Mouse (Mus musculus) cerebellum, adult 11-12 months (tissue): ENCODE results near the gene Mbd6.

Experiments
- DNase-seq: peaks from one replicate; pipeline ENCODE4 v3.0.0; 2022

Gene Mbd6

DNA sequence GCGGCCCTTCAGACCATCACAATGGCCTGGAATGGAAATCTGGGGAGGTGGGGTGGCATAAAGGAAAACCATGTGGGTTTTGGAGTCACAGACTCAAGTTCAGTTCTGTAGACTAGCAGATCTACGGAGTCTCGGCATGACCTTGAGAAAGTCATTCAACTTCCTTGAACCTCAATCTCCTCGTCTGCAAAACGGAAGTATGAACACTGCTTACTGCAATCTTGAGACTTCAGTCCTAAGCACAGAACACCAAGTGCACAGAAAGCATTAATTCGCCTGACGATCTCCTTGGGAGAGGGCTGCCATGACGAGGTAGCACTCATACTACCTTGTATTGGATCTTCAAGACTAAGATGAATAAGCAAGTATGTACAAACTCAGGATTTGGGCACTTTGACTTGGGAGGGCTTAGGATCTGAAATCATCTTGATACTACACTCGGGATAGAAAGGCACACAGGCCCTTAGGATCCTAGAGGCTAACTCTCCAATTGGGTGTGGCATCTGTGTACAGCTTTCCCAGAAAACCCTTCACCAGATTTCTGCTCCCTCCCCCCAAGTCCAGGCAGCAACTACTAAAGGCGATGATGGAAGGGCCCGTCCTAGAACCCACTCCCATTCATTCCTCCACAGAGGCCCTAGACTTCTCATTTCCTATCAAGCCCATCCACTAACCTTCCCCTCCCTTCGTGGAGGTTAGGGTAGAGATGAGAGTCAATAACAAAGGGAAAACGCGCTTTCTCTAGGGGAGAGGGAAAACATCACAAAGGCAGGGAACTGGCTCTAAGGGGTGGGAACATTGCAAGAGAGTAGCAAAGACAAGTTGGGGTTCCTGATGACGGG is 26.9 kb downstream of the Mbd6 start:
- DNase-seq = peak; percentile 48

DNA sequence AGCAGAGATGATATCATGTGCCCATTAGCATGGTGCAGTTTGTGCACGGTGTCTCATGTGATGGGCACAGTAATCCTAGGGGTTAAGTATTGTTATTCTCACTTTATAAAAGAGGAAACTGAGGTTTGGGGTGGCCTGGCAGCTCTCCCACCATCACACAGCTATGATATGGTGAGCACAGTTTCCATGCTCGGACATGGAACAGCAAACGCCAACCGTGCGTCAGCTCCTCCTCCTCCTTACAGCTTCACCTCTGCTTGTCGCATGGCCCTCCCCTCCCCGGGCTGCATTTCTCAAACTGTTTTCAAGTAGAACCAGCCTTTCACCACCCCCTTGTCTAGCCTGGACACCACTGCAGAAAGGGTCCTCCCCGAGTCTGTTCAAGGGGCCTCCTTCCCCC is 30.3 kb downstream of the Mbd6 start:
- no peak for DNase-seq

DNA sequence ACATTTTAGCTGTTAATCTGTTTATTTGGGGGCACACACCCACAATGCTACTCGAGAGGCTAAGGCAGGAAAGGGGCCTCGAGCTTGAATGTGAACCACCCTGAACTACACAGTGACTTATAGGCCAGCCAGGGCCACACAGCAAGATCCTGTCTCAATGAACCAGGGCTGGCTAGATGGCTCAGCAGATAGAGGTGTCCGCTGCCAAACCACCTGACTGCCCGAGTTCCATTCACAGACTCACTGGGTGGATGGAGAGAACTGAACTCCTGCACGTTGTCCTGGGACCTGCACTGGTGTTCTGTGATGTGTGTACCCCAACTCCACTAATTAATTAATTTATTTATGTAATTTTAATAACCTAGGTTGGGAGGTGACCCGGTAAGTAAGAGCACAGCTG is 31.0 kb downstream of the Mbd6 start:
- DNase-seq = peak; percentile 39

DNA sequence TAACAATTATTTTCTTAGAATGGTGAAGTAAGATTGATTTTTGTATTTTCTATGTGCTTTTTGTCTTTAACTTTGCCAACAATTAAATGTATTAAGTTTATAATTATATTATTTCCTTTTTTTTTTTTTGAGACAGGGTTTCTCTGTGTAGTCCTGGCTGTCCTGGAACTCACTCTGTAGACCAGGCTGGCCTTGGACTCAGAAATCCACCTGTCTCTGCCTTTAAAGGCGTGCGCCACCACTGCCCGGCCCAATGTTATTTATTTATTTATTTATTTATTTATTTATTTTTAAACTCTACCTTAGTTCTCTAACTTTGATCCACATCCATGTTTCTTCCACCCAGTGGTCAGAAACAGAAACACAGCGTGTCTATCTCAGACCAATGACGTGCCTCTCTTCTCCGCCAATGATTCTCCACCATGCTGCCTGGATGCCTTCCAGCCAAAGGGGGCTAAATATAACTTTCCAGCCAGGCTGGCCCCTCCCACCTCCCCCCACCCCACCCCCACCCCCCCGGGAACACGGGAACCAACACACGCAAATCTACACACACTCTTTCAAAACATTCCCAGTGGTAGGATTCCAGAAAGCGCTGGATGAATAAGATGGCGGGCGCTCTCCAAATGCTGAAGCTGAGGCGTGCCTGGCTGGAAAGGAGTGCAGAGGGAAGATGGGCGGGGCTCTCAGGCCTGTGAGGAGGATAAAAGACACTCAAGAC is 33.0 kb downstream of the Mbd6 start:
- no peak for DNase-seq

DNA sequence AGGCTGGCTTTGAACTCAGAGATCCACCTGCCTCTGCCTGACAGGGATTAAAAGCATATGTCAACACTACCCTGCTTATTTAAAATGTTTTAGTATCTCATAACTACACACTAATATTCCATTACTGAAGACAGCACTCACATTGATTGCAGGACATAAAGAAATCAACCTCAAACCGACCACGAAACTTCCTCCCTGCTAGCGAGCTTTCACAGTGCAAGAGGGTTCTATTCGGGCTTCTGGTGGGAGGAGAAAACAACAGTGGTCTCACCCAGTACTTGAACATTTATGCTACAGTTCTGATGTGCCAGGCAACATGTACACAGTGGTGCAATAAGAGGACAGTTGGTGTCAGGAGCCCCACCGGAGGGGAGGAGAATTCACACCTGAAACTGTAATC is 38.0 kb downstream of the Mbd6 start:
- DNase-seq = no peak

DNA sequence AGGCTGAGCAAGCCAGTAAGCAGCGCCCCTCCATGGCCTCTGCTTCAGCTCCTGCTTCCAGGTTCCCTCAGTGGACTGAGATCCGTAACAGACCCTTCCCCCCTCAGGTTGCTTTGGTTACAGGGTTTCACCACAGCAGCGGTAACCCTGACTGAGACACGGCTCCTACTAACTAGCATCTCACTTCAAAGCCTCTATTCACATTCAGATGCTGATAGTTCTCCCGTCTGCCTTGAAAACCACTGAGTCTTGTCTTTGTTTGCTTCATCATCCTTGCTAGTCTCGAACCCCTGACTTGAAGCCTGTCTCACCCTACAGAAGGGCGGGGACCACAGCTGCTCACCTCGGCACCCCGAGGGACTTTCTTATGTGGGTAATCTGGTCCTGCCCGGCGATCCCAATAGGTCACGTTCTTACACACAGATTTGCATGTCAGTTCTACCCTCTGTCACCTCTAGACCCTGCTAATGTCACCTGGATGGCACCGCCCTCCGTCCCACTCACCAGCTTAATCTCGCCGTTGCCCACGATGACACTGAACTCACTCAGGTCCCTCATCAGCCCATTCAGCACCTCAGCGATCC is 50.5 kb downstream of the Mbd6 start:
- DNase-seq = no peak

DNA sequence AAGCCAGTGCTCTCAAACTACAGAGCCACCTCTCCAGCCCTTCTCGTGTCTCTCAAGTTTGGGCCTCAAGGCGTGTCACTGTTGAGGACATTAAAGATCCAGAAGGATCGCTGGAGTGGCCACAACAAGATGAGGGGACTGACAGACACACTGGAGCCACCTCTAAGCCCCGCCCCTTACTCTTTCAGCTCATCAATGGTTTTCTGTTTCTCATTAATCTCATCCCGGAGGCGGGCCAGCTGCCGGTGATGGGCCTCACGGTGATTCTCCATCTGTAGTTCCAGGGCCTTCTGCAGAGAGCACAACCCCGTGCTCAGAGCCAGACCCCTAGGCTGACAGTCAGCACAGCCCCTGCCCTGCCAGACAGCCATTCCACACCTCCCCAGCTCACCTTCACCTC is 52.3 kb downstream of the Mbd6 start:
- no peak for DNase-seq

DNA sequence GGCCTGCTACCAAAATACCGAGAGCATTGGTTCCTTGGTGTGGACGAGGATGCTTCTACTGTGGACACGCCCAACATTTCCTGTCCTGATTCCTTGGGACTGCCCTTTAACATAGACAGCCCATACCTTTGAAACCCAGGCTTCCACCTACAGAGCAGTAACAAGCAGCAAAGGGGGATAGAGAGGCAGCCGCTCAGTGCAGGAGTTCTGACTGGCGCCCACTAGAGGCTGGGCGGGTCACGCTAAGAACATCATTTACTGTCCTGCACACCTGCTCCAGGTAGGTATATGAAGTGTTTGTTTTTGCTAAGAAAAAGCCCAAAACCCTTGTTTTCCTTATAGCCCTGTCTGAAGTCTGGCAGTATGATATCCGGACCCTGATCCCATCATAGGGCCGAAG is 55.7 kb downstream of the Mbd6 start:
- no peak for DNase-seq
